Mouse (Mus musculus) v-Abl transformed pro-B cells (cell line): ENCODE data around the gene Ankrd34a.
"Not testable (repeated sequence)": the region's sequence is repeated elsewhere in the genome, so short reads cannot be mapped to it uniquely, and the experiment has no call there.

Source experiments
- in situ Hi-C, 2 experiments: fragments of 400-800 bp; cut with MboI; formaldehyde crosslinking; loops; one replicate each; pipeline ENCODE4 v1.15.1; 2025; ENCODE audit not compliant: unreplicated experiment in 2 of 2

The Ankrd34a gene

GRCm38 (mm10) chr3:96600639-96601250, 4.3 kb downstream of the Ankrd34a start, which contains the start of gene Lix1l:
Gene Lix1l, plus strand, starts transcription at chr3:96601149.
- in situ Hi-C loops: no loop called here

DNA sequence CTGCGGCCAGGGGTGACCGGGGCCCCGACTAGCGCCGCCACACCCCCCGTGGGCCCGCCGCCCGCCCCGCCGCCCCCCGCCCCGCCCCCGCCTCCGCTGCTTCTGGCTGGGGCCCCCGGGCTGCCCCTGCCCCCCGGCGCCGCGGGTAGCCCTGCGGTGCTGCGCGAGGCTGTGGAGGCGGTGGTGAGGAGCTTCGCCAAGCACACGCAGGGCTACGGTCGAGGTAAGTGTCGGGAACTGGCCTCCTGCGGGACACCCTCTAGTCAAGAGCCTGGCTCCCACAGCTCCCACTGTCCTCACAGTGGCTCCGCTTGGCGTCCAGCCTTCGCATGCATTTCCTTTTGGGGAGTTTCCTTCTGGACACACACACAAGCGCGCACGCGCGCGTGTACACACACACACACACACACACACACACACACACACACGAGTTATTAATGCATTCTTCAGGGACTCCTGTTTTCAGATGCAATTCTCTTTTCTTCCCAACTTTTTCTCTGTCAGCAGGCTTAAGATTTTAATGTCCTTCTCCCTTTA, 4.9 kb downstream of the Ankrd34a start:
- in situ Hi-C loops: no loop called here

GRCm38 (mm10) chr3:96601941-96602703, 5.7 kb downstream of the Ankrd34a start:
- in situ Hi-C loops: no loop called here

- in situ Hi-C loops: no loop called here
These were observed 6.3 kb downstream of the Ankrd34a start for GRCm38 (mm10) chr3:96602704-96603084.

GRCm38 (mm10) chr3:96603311-96603710, 6.9 kb downstream of the Ankrd34a start:
- in situ Hi-C loops: no loop called here

- in situ Hi-C loops: not testable (repeated sequence)
These were observed 9.6 kb downstream of the Ankrd34a start for GRCm38 (mm10) chr3:96606007-96606406.

- in situ Hi-C loops: no loop called here
These were observed 10.2 kb downstream of the Ankrd34a start for GRCm38 (mm10) chr3:96606618-96607017.

DNA sequence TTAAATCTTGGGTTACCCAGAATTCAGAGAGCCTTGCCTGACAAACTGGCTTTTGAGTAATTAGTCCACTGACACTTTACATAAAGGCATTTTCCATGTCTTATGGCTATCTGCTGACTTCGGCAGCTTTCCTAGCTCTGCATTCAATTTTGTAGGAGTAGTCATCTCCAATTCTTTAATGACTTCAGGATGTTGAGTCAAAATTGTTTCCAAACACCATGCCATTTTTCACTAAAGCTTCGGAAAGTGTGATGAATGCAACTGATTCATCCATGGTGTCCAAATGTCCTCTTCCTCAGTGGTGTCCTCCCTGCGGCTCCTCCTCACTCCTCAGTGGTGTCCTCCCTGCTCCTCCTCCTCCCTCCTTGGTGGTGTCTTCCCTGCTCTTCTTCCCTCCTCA, 21.5 kb downstream of the Ankrd34a start:
- in situ Hi-C loops: no loop called here

DNA sequence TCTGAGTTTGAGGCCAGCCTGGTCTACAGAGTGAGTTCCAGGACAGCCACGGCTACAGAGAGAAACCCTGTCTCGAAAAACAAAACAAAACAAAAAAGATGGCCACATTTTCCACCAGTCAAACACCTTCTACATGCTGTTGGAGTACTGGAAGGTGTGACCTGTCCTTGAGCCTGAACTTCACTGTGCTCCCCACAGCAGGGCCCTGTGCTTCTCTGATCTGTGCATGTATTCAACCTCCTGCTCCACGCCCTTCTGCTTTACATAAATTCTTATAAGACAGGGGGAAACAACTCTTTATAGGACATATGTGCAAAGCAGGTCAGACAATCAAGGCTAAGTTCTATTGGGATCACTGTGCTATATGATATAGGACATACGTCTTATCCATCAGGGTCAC, 26.8 kb downstream of the Ankrd34a start:
- in situ Hi-C loops: no loop called here

DNA sequence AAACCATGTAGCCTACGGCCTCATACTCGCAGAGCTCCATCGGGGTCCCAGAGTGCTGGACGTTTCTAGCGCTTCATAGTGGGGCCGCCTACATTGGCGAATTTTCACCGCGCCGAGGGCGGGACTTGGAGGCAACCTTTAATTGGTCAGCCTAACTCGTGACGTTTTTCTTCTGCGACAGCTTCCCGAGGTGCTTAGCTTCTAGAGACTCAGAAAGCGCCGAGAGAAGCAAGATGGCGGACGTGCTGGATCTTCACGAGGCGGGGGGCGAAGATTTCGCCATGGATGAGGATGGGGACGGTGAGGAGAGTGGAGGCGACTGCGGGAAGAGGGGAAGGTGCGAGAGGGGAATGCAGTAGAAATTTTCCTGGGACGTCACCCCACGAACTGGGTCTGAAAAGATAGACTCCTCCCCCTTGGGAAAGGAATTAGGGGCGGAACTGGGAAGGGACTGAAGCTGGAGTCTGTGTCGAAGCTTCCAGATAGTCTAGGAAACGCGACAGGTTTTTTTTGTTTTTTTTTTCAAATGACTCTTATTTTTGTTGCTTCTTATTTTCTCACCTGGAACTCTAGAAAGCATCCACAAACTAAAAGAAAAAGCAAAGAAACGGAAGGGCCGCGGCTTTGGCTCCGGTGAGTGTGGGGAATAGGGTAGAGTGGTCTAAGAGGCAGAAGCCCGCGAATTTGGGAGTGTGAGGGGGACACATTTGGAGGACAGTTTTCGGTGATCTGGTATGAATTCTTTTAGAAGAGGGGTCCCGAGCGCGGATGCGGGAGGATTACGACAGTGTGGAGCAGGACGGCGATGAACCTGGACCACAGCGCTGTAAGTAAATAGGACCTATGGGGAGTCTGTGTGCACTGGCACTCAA, 33.5 kb downstream of the Ankrd34a start, which contains the start of gene Rbm8a:
TSS of gene Rbm8a (plus strand) at position 205 of the 872 bp plus-strand sequence.
- in situ Hi-C loops: loop anchor here (5.0 to 25.0 kb wide), 2 partner anchors 48 to 343 kb away; partner anchors contain the start of gene Fcgr1 (in 2 of the 2)

DNA sequence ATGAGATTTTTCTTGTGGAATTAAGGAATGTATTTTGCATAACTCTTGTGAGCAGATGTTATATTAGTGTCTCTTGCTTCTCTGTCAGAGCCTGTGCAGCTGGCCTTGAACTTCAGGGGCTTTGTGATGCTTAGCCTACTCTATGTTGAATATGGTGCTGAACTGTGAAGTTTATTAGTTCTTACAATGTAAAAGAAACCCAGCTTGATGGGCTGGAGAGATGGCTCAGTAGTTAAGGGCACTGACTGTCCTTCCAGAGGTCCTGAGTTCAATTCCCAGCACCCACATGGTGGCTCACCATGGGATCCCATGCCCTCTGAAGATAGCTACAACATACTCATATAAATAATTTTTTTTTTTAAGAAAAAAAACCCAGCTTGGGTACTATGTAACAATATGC, 35.6 kb downstream of the Ankrd34a start:
- in situ Hi-C loops: loop anchor here (5.0 to 25.0 kb wide), 2 partner anchors 50 to 345 kb away; partner anchors contain the start of gene Fcgr1 (in 2 of the 2)

DNA sequence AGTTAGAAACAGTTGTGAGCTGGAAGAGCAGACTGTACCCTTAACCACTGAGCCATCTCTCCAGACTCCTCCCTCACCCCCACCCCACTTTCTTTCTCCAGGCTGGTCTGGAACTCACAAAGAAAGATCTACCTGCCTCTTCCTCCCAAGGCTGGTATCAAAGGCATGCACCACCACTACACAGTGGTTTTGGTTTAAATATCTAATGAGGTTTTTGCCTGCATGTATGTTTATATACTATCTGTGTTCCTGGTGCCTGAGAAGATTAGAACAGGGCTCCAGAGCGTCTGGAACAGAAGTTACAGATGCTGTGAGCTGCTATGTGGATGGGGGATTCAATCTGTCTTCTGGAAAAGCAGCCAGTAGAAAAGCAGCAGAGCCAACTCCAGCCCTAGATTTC, 37.6 kb downstream of the Ankrd34a start:
- in situ Hi-C loops: loop anchor here (5.0 to 25.0 kb wide), 2 partner anchors 52 to 347 kb away; partner anchors contain the start of gene Fcgr1 (in 2 of the 2)

GRCm38 (mm10) chr3:96634928-96635879, 38.8 kb downstream of the Ankrd34a start, which contains the start of the genes Pex11b and Gm42957:
Gene Pex11b, plus strand, starts transcription at chr3:96635376.
Gene Gm42957, plus strand, starts transcription at chr3:96635474.
- in situ Hi-C loops: loop anchor here (5.0 to 25.0 kb wide), 2 partner anchors 53 to 348 kb away; partner anchors contain the start of gene Fcgr1 (in 2 of the 2)

DNA sequence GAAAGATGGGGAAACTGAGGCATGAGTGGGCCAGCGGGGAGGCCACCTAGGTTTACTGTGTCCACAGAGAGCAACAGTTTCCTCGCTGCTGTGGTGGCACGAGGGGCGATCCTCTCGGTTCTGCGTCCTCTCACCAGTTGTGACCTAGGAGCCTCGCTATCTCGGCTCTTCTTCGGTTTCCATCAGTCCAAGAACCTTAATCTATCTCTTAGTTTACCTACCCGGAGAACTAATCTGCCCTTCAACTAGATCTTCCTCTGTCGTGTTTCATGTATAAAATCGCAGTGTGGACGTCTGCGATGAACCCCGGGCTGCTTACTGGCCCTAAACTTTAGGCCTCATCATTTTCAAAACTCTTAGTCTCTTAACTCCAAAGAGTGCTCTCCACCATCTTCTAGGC, 39.5 kb downstream of the Ankrd34a start:
- in situ Hi-C loops: loop anchor here (25.0 kb wide), 1 partner anchor 349 kb away; the partner anchor contains the start of gene Fcgr1 (in 2 of the 2)

GRCm38 (mm10) chr3:96636448-96636847, 40.0 kb downstream of the Ankrd34a start:
- in situ Hi-C loops: loop anchor here (25.0 kb wide), 1 partner anchor 349 kb away; the partner anchor contains the start of gene Fcgr1 (in 2 of the 2)

DNA sequence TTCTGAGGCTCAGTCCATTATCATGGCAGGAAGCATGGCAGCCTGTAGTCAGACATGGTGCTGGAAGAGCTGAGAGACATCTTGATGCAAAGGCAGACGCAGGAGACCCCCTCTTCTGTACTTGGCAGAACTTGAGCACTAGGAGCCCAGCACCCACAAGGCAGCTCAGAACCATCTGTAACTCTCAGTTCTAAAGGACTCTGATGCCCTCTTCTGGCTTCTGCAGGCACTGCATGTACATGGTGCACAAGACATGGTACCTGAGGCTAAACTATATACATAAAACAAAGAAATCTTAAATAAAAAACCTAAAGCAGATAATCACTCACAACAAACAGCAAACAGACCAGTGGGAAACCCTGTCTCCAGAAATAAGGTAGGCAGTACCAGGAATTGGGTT, 42.8 kb downstream of the Ankrd34a start:
- in situ Hi-C loops: loop anchor here (25.0 kb wide), 1 partner anchor 352 kb away; the partner anchor contains the start of gene Fcgr1 (in 2 of the 2)

DNA sequence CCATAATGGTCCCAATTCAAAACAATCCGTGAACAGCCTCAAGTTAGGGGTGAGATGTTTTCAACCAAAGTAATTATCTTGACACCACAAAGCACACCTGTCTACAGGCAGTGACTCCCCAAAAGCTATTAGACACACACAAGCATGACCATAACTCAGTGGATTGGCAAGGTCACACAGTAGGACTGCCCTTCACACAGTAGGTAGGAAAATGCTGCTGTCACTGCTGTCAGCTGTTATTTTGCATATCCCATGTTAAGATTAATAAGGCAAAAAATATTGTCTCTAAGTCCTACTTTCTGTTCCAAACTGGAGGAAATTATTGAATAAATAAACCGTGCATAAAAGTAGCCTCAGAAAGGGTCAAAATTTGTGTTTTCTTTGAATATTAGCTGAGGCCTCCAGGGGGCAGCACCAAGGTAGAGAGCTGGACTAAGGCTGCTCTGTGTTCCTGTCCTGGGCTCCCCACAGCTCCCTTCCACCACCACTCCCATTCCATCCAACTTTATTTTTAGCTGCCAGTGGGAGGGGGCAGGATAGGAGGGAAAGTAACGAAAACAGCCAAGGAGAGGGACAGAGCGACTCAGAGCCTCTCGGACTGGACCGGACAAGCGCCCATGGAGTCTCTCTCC, 48.7 kb downstream of the Ankrd34a start, which contains the start of gene Itga10:
TSS of gene Itga10 (plus strand) at position 567 of the 632 bp plus-strand sequence.
- in situ Hi-C loops: loop anchor here (5.0 to 25.0 kb wide), 2 partner anchors 57 to 358 kb away; partner anchors contain the start of gene Fcgr1 (in 2 of the 2)

DNA sequence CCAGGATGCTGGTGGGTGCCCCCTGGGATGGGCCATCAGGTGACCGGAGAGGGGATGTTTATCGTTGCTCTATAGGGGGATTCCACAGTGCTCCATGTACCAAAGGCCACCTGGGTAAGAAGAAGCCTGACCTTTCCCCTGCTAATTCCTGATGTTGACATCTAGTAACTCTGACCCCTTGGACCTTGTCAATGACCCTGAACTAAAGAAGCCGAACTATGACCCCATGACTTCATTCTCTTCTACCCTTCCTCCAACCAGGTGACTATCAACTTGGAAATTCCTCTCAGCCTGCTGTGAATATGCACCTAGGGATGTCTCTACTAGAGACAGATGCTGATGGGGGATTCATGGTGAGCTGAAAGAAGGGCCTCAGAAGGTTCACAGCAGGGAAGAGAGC, 50.9 kb downstream of the Ankrd34a start:
- in situ Hi-C loops: loop anchor here (5.0 to 25.0 kb wide), 2 partner anchors 55 to 360 kb away; partner anchors contain the start of gene Fcgr1 (in 2 of the 2)
